Mouse (Mus musculus) kidney, adult 9 months (tissue): ENCODE measurements around the gene Khsrp.

ENCODE experiments used
- DNase-seq: peaks from one replicate; pipeline ENCODE4 v3.0.0; 2022

Khsrp gene

DNA sequence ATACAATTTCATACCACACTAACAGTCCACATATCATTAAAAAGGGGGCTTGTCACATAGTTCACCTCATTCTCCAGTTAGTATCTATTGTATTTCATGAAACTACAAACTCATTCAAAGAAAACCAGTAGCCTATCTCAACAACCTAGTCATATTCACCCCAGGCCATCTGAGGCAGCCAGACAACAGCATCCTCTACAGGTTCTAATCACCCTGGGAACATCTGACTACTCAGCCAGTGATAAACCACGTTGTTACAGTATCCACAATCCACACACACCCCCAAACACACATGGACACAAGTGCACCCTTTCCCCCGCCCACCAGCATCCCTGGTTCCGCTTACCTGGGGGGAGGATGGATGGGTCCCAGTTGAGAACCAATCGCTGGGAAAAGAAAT, 3.9 kb downstream of the Khsrp start:
- no peak for DNase-seq

GRCm38 (mm10) chr17:57020960-57021359, 10.4 kb downstream of the Khsrp start:
- DNase-seq, result no peak

- no peak for DNase-seq
Observed at GRCm38 (mm10) chr17:57019693-57020092, 11.6 kb downstream of the Khsrp start.

- DNase-seq, result no peak
Observed at GRCm38 (mm10) chr17:57012245-57012795, 19.0 kb downstream of the Khsrp start.

- peak; percentile 96 for DNase-seq
Observed at GRCm38 (mm10) chr17:57011236-57012141, 19.8 kb downstream of the Khsrp start, which contains the start of the genes Gtf2f1 and Gm17949. Gene Gtf2f1, minus strand, starts transcription at chr17:57011288. Gene Gm17949, plus strand, starts transcription at chr17:57011469.

DNA sequence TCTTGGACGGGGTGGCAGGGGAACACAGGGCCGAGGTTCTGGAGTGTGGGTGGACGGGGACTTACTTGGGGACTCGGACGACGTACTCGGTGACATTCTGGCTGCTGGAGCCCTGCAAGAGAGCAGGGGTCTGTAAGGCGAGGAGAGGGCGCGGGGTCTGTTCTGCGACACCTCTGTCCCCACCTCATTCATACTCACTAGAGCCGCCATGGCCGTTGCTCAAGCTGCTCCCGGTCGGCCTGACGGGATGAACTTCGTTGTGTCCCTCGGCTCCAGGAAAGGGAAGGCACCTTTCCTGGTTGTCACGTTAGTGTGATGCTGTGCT, 20.4 kb downstream of the Khsrp start:
- DNase-seq, result no peak

- no peak for DNase-seq
Observed at GRCm38 (mm10) chr17:57007137-57007905, 24.0 kb downstream of the Khsrp start.

DNA sequence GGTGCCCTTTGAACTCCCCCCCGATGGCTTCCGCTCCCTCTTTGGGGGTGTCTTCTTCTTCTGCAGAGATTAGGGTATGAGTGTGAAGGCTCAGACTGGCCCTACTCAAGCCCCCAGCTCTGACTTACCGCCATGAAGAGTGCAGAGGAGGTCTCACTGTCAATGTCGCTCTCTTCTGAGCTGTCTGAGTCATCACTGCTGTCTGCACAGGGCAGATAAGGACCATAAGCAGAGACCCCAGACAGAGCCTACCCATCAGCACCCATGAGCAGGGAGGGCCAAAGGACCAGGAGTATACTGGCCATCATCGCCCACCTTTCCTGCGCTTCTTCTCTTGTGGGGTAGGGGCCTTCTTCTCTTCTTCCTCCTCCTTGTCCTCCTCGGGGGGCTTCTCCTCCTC, 27.3 kb downstream of the Khsrp start:
- no peak for DNase-seq

GRCm38 (mm10) chr17:57001228-57001627, 30.1 kb downstream of the Khsrp start:
- DNase-seq, result no peak

DNA sequence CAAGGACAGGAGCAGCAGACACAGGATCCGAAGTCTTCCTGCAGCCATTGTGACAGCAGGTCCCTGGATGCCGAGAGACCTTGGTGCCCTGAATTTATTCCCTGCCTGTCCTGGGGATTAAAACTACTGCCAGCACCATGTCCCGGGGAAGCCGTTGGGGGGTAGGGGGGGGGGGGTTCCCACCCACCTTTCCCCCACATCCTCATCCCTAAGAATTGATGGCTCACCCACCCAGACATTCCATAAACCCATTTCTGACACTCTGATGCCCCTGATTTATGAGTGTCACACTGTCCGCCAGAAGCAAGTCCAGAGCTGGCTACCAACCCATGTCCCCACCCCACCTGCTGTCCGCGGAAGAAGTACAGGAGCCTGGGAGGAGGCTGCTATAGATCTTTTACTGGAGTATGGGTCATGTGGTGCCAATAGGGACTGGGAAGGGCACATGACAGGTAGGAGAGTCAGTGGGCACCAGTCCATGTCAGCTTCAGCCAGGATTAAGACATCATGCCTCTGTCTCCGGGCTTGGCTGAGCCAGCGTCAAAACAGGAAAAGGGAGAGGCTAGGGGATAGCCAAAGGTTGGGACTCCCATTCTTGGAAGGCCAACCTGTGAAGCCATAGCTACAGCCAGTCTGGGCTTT, 31.2 kb downstream of the Khsrp start, which contains the start of gene Pspn:
Gene Pspn, minus strand, starts transcription at position 51 of the 642 bp plus-strand sequence.
- no peak for DNase-seq

GRCm38 (mm10) chr17:56999414-56999813, 31.9 kb downstream of the Khsrp start:
- DNase-seq, result no peak

GRCm38 (mm10) chr17:56997029-56997667, 34.2 kb downstream of the Khsrp start, which contains the start of gene Alkbh7:
Gene Alkbh7, plus strand, starts transcription at chr17:56997339.
- DNase-seq, result peak; percentile 99

DNA sequence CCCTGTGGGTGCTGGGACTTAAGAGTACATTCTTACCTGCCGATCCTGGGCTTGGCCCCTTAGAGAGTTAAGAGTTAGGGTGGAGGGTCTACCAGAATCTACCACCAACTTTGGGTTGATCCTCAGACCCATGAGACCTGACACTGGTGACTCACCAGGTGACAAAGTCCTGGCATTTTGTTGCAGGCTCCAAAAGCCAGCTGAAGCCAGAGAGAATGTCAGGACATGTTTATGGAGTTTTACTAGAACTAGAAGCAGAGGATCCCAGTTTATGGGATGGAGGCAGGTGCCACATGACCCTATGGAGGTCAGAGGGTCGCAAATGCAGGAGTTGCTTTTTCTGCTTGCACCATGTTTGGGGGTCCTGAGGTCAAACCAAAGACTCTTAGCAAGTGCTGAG, 34.8 kb downstream of the Khsrp start:
- no peak for DNase-seq

DNA sequence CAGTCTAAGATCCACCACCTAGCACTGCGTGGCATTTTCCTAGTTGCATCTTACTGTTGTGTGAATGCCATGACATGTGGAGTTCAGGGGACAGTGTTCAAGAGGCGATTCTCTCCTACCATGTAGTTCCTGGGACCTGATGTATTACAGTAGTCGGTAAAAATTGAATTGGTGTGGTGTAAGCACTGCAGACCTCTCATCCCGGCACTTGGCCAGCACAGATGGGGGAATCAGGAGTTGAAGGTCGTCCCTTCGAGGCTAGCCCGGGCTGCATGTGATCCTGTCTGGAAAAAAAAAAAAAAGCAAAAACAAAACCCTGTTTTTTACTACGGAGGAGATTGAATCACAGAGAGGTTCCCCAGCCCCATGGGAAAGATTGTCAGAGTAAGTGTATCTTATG, 36.3 kb downstream of the Khsrp start:
- DNase-seq, result no peak

- no peak for DNase-seq
Observed at GRCm38 (mm10) chr17:56990966-56991365, 40.4 kb downstream of the Khsrp start.

GRCm38 (mm10) chr17:56990115-56990746, 41.1 kb downstream of the Khsrp start, which contains the start of gene Clpp:
Gene Clpp, plus strand, starts transcription at chr17:56990305.
- peak; percentile 97 for DNase-seq

DNA sequence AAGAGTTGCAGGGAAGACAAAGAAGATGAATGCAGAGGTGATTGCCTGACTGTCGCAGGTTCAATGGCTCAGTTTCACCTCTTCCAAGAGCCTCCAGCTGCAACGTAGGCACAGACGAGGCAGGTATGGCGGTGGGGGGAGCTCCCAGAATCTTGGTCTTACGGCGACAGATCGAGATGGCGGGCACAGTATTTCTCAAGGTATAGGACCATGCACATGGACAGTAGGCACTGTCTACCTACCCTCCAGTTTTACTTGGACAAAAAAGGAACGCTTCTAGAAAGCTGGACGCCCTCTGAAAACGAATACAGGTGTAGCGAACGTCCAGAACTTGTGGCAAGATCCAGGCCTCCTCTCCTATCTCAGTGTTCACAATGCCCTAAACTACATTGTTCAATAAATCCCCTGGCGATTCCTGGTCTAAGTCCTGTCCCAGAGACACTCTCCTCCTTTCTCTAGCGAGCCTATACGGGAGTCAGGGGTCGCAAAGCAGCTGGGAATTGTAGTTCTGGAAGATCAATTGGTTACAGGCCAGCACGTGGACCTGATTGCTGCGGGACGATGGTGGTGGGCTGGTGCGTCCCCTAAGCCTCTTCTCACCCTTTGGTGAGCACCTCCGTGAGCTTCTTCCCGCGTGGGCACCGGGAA, 41.7 kb downstream of the Khsrp start:
- DNase-seq, result peak; percentile 88

GRCm38 (mm10) chr17:56988921-56989430, 42.3 kb downstream of the Khsrp start:
- DNase-seq, result no peak

GRCm38 (mm10) chr17:56988441-56988840, 42.9 kb downstream of the Khsrp start:
- DNase-seq, result no peak

- no peak for DNase-seq
Observed at GRCm38 (mm10) chr17:56986105-56986805, 45.1 kb downstream of the Khsrp start.
